Mouse (Mus musculus) kidney, adult 9 months (tissue): ENCODE data around the gene Neb.

Source experiments
- DNase-seq: peaks from one replicate; pipeline ENCODE4 v3.0.0; 2022

Neb gene

DNA sequence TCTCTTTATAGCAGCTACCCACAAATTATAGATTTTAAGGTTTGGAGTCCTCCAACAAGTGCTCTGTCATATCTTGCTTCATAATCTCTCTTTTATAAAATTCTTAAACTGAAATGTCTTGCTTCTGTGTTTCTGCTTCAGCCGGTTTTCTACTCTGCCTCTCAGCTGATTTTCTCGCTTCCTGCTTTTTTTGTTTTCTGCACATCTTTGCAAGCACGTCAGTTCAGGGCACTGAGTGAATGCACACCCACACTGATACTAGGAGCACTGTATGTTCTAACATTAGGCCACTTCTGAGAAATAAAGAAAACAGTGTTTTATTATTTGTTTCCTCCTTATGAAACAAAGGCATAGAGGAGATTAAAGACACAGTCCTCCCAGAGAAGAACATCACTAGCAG is 73.7 kb downstream of the Neb start:
- DNase-seq = no peak

DNA sequence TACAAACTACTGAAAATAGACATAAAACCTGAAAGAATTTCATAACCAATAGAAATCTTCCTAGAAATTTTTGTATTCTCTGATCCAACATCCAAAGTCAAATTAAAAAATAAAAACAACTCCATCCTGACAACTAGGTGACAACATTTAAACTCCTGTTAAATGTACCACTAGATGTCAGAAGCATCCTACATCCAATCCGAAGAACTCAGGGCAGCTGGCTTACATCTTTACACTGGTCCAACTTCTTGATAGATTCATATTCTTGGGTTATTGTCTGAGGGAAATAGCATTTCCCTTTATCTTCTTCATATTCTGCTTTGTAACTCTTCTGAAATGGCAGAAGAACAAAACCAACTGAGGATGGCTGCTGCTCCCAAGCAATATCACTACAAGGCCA is 74.9 kb downstream of the Neb start:
- peak; percentile 17 for DNase-seq

DNA sequence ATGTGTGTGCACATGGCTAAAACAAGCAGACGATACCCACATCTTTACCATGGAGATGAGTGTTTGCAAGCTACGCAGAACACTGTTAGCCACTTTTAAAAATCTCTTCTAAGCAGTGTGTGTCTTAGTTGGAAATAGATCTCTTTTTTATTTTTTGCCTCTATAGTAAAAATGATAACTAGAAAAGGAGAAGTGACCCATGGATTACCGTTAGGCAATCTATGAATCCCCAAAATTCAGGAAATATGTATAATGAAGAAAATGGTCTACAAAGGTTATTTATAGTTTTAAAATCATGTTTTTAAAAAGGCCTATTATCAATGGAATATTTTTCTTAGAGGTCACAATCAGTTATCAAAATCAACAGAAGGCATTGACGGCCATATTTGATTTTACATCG is 80.3 kb downstream of the Neb start:
- no peak for DNase-seq

DNA sequence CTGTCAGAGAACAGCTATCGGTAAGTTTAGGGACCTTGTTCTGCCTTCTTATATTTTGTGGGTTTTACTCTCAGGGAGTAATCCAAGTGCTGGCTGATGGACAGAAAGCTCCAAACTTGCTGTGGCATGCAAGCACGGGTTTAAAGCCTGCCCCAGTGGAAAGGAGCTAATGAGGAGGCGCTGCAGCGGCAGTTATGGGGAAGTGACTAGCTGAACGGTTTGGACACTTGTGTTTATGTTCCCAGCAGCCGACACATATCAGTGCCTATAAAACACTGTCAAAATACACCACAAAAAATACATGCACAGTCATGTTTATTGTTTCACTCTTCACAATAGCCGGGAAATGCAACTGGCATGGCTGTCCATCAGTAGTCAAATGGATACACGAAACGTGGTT is 81.5 kb downstream of the Neb start:
- DNase-seq = no peak

DNA sequence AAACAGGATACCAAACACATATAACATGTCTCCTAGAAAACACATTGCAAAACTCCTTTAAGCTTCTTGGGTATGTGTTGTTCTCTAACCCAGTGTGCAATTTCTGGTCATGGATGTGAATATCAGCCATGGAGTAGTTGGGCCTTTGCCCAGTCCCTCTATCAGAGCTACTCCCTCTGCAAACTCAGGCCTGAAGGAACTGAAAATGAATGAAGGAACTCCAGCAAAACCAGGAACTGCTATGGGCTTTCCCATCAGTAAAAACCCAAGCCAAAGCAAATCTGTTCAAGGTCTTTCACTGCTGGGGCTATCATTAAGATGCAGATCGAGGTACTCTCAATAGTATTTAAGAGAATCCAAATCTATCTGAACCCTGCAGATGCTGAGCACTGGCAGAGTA is 90.8 kb downstream of the Neb start:
- DNase-seq = no peak

DNA sequence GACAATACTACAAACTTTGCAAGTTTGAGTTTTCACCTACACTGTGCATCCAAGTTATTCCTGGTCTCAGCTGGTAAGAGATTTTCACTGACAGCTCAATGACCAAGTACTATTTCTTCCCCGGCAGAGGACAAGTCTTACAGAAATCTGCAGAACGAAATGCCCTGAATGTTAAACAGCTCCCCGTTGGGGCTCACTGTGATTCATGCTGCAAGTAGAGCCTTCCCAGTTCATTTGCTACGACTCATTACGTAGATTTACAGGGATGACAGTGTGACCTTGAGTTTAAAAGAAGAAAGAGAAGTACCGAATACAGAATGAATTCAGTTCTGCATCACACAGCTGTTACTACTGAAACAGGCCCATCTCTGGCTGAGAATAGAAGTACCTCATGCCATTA is 91.9 kb downstream of the Neb start:
- no peak for DNase-seq

DNA sequence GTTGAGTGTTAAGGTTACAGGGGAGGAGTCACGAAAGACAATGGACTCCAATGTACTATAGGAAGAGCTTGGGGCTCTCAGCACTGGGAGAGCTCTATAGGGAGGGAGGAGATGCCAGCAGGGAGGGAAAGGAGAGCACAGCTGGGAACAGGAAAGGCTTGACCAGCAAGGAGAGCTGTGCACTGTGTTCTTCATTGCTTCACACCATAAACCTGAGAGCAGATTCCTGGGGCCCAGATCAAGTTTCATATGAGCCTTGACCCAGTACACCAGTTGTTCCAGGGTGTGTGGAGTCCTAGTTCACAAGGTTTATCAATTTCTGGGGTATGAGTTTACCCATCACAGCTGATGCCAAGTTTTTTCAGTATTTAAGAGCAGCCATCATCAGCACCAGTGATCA is 106.1 kb downstream of the Neb start:
- no peak for DNase-seq

DNA sequence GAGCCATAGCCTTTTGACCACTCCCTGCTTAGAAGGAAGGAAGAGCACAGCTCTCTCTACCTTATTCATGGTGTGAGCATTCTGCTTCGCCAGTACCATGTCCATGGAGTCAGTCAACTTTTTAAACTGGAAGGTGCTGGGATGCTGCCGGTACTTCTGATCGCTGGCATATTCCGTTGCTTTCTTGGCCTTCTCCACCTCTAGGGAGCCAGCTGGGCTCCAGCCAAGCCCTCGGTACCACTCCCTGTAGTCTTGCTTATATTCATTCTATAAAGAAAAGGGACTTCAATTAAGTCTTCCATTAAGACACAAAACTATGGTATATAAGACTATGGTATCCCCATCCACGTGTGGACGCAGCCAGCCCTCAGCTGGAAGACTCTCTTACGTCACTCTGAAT is 107.4 kb downstream of the Neb start:
- no peak for DNase-seq

DNA sequence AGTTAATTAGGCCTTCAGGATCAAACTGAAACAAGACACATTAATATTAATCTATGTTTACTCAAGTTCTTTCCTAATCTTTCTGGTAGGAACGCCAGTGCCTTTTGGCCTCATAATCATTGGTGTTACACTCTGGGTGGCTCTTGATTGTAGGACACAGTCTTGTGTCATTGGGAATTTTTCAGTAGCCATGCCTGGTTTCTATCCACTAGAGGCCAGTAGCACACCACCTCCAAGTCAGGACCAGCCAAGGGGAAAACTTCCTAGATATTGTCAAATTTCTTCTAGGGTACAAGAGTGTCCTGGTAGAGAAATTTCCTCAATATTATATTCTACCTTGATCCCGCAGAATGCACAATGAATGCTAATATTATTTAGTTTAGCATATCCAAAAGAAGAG is 116.1 kb downstream of the Neb start:
- peak; percentile 53 for DNase-seq

DNA sequence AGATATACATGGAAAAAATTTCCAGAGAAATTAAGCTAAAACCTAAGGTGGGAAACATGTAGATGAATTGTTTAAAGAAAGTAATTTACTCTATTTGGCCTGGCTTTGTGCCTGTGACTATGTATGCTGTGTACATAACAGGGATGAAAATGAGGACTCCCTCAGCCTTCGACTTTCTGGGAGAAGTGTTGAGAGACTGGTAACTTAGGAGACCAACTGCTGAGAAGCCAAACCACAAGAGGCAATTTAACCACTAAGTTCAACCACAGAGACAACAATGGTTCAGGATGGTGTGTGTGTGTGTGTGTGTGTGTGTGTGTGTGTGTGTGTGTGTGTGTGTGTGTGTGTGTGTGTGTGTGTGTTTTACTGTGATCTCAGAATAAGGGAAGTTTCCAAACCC is 126.2 kb downstream of the Neb start:
- DNase-seq = no peak

DNA sequence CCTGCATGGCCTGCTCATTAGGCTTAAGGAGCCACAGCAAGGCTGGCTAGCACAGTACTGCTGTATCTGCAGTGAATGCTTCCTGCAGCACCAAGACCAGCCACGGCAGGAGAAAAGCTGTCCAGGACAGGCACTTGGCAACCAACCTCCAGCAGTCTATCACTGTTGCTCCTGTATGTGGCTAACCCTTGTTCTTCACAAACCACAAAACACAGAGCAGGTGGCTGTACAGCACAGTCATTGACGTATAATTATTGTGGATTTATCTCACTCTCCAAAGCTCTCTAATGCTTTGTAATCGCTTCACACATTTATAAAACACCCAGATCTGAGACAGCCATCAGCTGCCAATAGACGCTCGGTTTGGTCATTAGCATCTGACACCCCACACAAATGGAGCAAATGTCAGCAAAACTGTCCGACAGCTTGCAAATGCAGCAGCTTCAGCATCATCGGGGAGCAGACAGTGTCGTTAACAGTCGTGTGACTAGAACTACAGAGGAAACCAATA is 129.9 kb downstream of the Neb start:
- DNase-seq = no peak

DNA sequence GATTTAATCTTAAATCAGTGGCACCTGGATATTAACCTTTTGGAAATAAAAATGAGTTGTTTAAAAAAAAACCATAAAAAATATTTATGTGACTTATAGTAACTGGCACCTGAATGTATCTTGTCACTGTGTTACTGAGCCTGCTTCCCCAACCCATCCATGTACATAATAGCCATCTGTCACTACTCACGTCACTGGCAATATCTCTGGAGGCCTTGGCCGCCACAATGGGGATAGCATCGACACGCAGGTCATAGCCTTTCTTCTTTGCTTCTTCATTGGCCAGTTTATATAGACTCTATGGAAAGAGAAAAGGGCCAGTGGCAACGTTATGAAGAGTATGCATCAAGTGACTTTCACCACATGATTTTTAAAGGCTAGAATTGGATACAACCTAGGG is 133.2 kb downstream of the Neb start:
- DNase-seq = no peak

DNA sequence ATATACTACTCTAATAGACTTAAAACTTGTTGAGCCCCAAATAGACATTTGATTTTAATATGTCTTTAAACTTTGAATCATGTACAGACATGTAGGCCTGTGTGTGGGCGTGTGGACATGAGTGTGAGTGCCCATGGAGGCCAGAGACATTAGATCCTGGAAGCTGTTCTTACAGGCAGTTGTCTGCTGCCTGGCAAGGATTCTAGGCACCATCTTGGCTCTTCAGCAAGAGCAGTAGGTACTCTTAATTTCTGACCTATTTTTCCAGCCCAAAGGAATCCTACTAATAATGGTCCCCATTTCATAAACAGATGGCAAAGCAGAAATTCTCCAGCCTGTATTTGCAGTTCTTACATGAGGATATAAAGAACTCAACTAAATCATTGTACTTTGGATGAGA is 135.6 kb downstream of the Neb start:
- no peak for DNase-seq

DNA sequence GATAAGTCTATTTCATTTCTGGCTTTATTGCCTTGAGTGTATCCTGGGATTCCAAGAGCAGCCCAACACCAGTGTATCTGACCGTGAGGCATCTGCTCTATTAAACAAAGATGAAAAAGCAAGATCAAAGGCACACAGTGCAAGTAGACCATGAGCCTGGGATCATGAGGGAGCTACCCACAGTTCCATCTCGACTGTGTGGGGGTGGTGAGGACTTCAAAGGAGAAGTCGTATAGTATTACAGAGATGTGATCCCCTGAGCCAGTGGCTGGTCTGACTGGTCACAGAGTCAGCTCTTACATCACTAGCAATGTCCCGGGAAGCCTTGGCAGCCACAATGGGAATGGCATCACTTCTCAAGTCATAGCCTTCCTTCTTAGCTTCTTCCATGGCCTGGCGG is 140.4 kb downstream of the Neb start:
- no peak for DNase-seq

DNA sequence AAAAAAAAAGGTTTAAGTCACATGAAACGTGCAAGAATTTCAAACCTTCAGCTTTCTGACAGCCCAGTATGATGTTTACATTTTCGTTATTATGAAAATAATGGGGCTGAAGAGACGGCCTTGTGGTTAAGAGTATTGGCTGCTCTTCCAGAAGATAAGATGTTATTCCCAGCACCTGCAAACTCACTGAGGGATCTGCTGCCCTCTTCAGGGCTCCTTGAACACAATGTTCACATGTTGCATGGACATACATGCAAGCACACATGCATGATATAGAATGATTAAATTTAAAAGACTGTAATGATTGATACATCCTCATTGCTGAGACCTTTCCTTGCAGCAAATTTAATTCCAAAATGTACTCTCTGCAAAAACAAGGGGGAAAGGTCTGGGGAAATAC is 150.7 kb downstream of the Neb start:
- no peak for DNase-seq

DNA sequence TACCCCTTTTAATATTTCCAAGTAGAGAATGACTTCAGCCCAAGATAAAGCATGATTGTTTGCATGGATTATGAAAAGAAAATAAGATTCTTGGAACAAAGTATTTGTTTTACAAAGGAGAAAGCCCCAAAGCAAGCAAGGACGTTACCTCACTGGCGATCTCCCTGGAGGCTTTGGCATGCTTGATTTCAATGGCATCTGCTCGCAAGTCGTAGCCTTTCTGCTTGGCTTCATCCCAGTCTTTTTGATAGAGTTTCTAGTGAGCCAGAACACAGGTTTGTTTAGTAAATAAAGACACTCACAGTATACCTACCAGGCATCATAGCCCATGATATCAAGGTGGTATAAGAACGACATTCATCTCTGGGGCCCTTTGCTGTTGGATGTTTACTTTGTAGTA is 153.9 kb downstream of the Neb start:
- no peak for DNase-seq

DNA sequence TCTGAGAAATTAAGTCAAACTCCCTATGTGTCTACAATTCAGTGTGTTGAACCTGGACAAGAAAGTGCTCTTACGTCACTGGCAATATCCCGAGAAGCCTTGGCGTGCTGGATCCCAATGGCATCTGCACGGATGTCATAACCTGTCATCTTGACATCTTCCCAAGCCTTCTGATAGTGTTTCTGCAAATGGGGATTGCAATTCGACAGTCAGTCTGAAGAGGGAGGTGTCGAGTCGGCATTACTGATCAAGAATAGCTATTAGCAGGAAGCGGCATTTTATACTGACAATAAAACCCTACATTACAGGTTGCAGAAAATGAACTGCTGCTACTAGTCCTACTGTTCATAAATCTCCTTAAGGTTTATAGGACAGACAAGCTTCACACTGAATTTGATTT is 158.2 kb downstream of the Neb start:
- DNase-seq = peak; percentile 16

DNA sequence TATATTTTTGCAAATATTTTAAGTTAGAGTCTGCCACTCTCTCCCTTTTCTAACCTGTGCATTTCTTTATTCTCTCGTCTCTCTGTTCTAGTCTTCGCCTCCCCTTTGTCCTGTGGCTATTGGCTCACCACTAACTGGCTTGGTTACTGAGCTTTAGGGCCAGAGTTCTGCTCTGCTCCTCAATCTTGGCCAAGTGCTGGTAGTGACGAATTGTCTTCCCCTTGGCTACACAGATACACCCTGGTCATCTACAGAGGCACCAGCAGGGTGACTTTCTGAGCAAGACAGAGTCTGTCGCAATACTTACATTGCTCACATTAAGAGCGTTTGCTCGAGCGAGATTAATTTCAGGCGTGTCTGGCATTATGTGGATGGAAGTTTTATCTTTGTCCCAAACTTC is 162.3 kb downstream of the Neb start:
- no peak for DNase-seq

DNA sequence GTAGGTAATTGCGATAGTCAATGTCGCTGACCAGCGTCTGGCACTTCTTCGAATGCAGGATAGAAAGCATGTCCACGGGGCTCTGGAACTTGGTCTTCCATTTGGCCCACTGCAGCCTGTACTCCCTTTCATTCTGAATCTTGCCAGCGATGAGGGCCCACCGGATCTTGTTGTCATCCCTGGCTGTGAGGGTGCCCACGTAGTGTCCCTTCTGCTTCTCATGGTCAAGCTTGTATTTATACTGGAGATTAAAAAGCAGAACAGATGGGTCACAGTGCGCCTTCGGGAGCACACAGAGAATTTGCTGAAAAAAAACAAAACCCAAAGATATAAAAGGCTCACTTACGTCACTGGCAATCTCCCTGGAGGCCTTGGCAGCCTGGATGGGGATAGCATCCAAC is 165.7 kb downstream of the Neb start:
- no peak for DNase-seq

DNA sequence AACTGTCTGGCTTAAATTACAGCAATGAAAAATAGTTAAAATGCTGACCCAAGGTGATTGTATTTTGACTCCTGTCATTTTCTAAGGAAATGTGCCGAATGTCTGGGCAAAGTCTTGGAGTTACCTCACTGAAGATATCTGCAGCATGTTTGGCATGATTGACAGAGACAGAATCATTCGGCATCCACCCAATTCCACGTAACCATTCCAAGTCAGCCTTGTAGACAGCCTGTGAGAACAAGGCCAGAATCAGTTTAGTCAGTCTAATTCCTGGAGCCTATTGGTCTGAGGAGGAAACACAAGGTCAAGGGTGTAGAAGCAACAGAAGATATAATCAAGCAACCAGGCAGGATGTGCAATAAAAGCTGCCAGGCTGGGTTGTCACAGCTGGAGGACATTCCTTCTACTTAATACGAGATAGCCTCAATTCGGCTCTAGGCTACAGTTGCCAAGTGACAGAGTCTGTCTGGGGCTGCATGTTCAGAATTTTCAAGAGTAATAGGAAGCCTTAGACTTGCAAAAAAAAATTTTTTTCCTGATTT is 166.8 kb downstream of the Neb start:
- DNase-seq = peak; percentile 17

DNA sequence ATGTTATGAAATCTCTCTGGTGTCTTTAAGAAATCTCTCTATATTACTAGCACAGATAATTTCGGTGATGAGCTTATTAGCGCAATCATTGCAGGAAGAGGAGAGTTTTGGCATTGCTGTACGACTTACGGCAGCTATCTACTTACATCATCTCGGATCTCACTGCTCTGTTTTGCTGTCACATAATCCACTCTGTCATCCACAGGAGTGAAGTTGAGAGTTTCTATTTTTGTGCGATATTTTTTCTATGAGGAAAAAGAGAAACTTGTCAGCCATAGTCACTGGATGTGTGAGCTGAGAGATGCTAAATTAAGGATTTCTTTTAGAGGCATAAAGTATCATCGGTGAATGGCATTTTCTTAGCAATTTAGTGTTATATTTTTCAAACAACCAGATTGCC is 167.6 kb downstream of the Neb start:
- DNase-seq = no peak

DNA sequence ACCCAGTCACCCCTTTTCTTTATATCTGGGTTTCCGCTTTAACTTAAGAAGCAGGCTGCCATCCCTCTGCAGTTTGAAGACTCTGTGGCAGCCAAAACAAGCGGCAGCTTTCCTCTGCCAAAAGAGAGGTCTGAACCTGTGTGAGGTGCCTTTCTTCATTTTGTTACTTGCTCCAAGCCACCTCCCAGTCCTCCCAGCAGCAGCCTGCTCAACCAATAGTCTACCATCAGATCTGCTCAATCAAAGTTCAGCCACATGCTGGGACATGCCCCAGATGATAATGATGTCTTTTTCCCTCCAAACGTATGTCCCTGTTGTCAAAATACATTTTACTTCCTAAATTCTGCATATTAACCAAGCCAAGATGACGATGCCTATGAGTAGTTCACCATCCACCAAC is 173.3 kb downstream of the Neb start:
- DNase-seq = no peak

DNA sequence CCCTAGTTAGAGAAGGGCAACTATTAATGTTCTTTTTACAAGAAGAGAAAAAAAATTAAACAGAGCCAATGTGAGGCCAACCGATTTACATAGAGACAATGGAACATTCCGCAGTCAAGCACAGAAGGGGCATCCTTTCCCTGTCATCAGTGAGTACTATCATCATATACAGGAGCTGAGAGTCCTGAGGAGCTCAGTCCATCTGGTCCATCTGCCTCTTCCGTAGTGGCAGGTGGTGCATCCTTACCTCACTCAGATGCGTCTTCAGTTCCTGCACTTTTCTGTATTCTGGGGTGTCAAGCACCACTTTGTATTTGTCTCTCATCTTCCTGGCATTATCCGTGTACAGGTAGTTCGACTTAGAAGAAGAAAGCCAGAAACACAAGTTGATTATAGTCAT is 184.6 kb downstream of the Neb start:
- no peak for DNase-seq

DNA sequence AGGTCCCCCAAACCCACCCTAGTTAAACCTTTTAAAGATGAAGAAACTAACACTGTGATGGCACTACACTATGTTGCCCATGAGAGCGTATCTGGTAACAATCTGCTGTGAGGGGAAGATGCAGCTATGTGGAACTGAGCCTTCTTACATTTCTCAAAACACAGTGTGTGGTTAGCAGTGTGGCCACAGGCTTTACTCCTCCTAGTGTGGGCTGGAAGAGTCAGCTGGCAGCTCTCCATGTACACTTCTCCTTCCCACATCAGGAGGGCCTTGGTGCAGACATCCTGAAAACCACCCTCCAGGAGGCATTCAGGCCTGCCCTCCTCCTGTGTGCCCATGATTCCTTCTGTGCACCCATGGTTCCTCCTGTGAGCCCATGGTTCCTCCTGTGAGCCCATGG is 198.6 kb downstream of the Neb start:
- no peak for DNase-seq

DNA sequence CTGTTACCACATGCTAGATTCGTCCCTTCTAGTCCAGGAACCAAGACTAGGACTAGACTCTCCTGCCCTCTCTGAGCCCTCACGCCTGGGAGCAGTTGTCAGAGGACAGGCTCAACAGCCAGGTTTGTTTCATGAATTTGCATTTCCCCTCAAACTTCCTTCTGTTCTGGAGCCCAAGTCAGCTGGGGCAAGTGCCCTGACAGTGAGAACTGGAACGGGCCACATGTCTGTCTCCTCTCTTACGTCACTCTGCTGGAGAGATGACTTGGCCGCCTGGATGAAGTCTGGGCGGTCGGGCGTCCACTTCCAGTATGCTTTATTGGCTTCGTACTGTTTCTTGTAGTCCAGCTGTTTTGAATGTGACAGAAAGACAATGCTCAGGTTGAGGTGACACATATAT is 200.5 kb downstream of the Neb start:
- DNase-seq = no peak

DNA sequence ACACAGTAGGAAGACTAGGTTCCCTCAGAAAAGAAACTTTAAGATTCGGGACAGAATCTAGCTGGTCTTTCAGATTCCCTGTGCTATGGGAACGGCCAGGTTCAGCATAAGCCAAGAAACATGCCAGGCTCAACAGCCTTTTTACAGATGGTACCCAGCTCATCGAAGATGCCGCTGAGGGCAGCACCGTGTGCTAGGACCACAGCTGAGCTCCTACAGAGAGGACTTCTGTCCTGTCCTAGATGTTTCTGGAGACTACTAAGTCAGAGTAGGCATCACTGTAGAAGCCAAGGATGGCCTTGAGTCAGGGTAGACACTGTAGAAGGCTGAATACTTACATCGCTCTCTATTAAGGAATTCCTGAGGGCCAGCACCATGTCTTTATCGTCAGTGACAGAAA is 201.1 kb downstream of the Neb start:
- no peak for DNase-seq
